Mouse (Mus musculus): ENCODE measurements around the gene Vmn1r75.

Vmn1r75 gene

GRCm38 (mm10) chr7:11874330-11874729 is at the start of gene Vmn1r75:
TSS of gene Vmn1r75 (plus strand) at chr7:11874630.
- DNase-seq, result no peak

GRCm38 (mm10) chr7:11833680-11834079 is 40.8 kb upstream of the Vmn1r75 start, which contains the start of gene Vmn1r74:
TSS of gene Vmn1r74 (plus strand) at chr7:11833980.
- DNase-seq, result no peak
